Mouse (Mus musculus): ENCODE measurements around the gene Prdm1.

DNA sequence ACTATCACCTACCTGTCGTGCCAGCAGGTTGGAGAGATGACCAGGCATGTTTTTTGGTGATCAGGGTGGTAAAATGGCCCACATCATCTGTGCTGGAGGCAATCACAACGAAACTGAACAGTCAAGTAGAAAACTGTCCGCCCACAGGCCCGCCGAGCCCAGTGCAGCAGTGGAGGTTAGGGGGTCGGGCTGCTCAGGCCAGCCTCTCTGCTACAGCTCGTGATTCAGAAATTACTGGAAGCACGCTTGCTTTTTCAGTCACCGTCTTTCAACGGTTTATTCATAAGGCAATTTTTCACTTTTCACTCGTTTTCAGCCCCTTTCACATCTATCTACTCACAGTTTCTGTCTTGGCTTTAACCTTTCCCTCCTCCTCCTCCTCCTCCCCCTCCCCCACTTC, 96.1 kb downstream of the Prdm1 start:
- TF ChIP-seq CTCF (IDR thresholded peaks at IDR 0.05; ENCODE audit: control insufficient read depth, insufficient read depth, low read length): no peak
- TF ChIP-seq POLR2A (IDR thresholded peaks at IDR 0.05; ENCODE audit: borderline replicate concordance, control insufficient read depth, low read depth, low read length): no peak
